12 mouse cellular contexts compared by ENCODE assay signal in the genomic region with DNA sequence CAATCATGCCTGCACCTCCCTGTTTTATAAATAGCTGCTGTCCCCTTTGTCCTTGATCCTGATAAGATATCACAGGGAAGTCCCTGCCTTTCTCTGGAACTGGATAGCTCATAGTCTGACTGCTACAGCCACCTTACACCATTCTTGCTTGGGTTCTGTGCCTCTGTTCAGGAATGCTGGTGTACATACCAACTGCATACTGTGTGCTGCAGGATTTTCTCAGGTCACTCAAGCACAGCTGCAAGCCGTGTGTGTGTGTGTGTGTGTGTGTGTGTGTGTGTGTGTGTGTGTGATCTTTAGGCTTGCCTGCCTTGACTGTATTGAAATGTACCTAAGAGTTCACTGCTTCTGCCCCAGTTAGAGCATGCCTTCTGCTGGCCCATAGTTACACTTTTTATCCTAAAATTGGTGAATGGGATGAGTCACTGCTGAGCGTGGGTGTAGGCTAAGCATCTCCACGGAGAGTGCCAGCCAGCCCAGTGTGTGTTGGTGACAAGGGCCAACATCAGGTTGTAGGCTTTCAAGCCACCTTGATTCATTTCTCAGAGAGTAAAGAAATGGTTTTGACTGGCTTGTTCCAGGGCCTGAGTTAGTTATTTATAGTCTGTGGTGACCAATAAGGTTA.
DNase-seq lines count a peak whose midpoint lies in the region; ATAC-seq and TF ChIP-seq lines count a peak whose summit lies in the region.
"Had no signal": no experiment of that assay in that cellular context is flagged by ENCODE, and none has a peak within 500 bp of the region (broad histone marks: within the 10 kb centered on the region; RNA-seq: fewer than 3 reads in every experiment).

No protein-coding gene starts in this region.

- ATAC-seq in heart, postnatal 0 days (ENCODE audit: insufficient read depth, low read depth): peak; percentile 58
- no peak for ATAC-seq in neural tube, embryonic 15.5 days (ENCODE audit: low FRiP score)

- no peak for TF ChIP-seq CTCF in gastrocnemius, adult 2 months (IDR thresholded peaks at IDR 0.05)
- no peak for TF ChIP-seq CTCF in heart, postnatal 0 days (IDR thresholded peaks at IDR 0.05; ENCODE audit: low read depth)

- no peak for TF ChIP-seq EP300 in heart, postnatal 0 days (IDR thresholded peaks at IDR 0.05; ENCODE audit: low read depth)

- 23% methylated on average over 3 of the region's 3 CpGs for WGBS in heart, postnatal 0 days
- 83% methylated on average over 3 of the region's 3 CpGs for WGBS in neural tube, embryonic 15.5 days

- H3K27me3 ChIP-seq in heart, postnatal 0 days (ENCODE audit: control insufficient read depth, insufficient read depth, low read length): no peaks in the 10 kb centered on the region
- no peaks in the 10 kb centered on the region for H3K27me3 ChIP-seq in neural tube, embryonic 15.5 days (replicated peaks)
- H3K27me3 ChIP-seq: CH12.LX; limb, embryonic 13.5 days had no signal

- no peaks in the 10 kb centered on the region for H3K9me3 ChIP-seq in heart, postnatal 0 days (replicated peaks; ENCODE audit: control insufficient read depth, low read length)
- H3K9me3 ChIP-seq in neural tube, embryonic 15.5 days (replicated peaks): no peaks in the 10 kb centered on the region
- H3K9me3 ChIP-seq: limb, embryonic 13.5 days had no signal

- no peak overlapping the region for H3K9ac ChIP-seq in heart, postnatal 0 days (replicated peaks; ENCODE audit: low read depth, low read length)
- no peak overlapping the region for H3K9ac ChIP-seq in neural tube, embryonic 15.5 days (replicated peaks)
- H3K9ac ChIP-seq: hindbrain, embryonic 14.5 days; limb, embryonic 13.5 days had no signal

- H3K4me1 ChIP-seq in heart, postnatal 0 days (ENCODE audit: control insufficient read depth, insufficient read depth): peaks cover 34% of the 10 kb centered on the region
- H3K4me1 ChIP-seq in neural tube, embryonic 15.5 days: peaks cover 4% of the 10 kb centered on the region

- peak overlapping the region; percentile 29; the same call in 1 of the 2 replicates for H3K27ac ChIP-seq in gastrocnemius, adult 2 months
- peak overlapping the region; percentile 58 for H3K27ac ChIP-seq in heart, postnatal 0 days (ENCODE audit: low read depth)
- no peak overlapping the region for H3K27ac ChIP-seq in neural tube, embryonic 15.5 days (replicated peaks)
- H3K27ac ChIP-seq: hindbrain, embryonic 14.5 days; limb, embryonic 13.5 days; macrophage had no signal

- H3K36me3 ChIP-seq in heart, postnatal 0 days (replicated peaks; ENCODE audit: control insufficient read depth, insufficient read depth, low read length): peaks cover 14% of the 10 kb centered on the region
- peaks cover 13% of the 10 kb centered on the region; the same call in 1 of the 2 replicates for H3K36me3 ChIP-seq in neural tube, embryonic 15.5 days
- H3K36me3 ChIP-seq: limb, embryonic 13.5 days had no signal

- H3K4me2 ChIP-seq in heart, postnatal 0 days (ENCODE audit: low read depth, low read length): no peak overlapping the region
- H3K4me2 ChIP-seq in neural tube, embryonic 15.5 days: no peak overlapping the region
- H3K4me2 ChIP-seq: hindbrain, embryonic 14.5 days; limb, embryonic 13.5 days had no signal

- no peak overlapping the region for H3K4me3 ChIP-seq in gastrocnemius, adult 2 months
- H3K4me3 ChIP-seq in heart, postnatal 0 days (ENCODE audit: low read depth, low read length): no peak overlapping the region
- no peak overlapping the region for H3K4me3 ChIP-seq in neural tube, embryonic 15.5 days (replicated peaks)
- H3K4me3 ChIP-seq: limb, embryonic 13.5 days had no signal

- intact Hi-C loops in gastrocnemius, adult 2 months (cut with DNase I): no loop called here
- intact Hi-C loops in left cerebral cortex, postnatal 36 days (cut with DNase I): no loop called here

- no peak for DNase-seq in gastrocnemius, adult 2 months
- DNase-seq in gastrocnemius, postnatal 25 days: no peak
- peak; percentile 52 to 64 for DNase-seq in left cerebral cortex, adult 18-20 months (ENCODE audit: low spot score in 2 of 2)
- DNase-seq in left cerebral cortex, postnatal 36 days (ENCODE audit: low spot score in 2 of 2): no peak
- DNase-seq in brain, adult 2 months (ENCODE audit: low read depth, low spot score): peak; percentile 95
- DNase-seq in heart, postnatal 0 days (ENCODE audit: low spot score): peak; percentile 29
- DNase-seq in kidney, postnatal 25 days: no peak

Comparison
In these comparisons a context has a peak if more than half of its experiments do, and no peak if none do; other contexts are left out.
1. DNase-seq: peak in left cerebral cortex, adult 18-20 months (2 of 2), brain, adult 2 months (single experiment) and heart, postnatal 0 days (single experiment); none in gastrocnemius, adult 2 months (single experiment), gastrocnemius, postnatal 25 days (single experiment), left cerebral cortex, postnatal 36 days (0 of 2) and kidney, postnatal 25 days (0 of 2).